Mouse (Mus musculus) layer of hippocampus, adult 6 months (tissue): ENCODE results near the gene Sec23ip. TPM values are rescaled to one million over a fixed set of nuclear protein-coding genes. Genes with fewer than 3 reads are reported as not detected.

Experiments used
- long read RNA-seq, 2 experiments: library from polyadenylated mRNA; unstranded; transcript quantifications; one replicate each; pipeline ENCODE4 v2.0.0; 2019 to 2020
- microRNA-seq: library from miRNA; unstranded; fragments of <30 nt; microRNA quantifications from one replicate; pipeline ENCODE4 v1.2.0, GENCODE M21; 2020
- polyA plus RNA-seq: library from polyadenylated mRNA; unstranded; fragments of <200 nt; fragmentation: Nextera tagmentation; gene quantifications from 2 replicates; pipeline ENCODE4 v1.2.3, GENCODE M21; 2021

Gene Sec23ip
- polyA plus RNA-seq = 14.9 and 18.7 TPM in 2 replicates
- long read RNA-seq, experiment 1, full-length matches to known transcripts = 22 of 54 reads
- long read RNA-seq, experiment 1, partial matches to known transcripts = 24 of 54 reads
- long read RNA-seq, experiment 1, other reads (novel, unspliced or antisense) = 8 of 54 reads
- long read RNA-seq, experiment 2, full-length matches to known transcripts = 92 of 131 reads
- long read RNA-seq, experiment 2, partial matches to known transcripts = 15 of 131 reads
- long read RNA-seq, experiment 2, other reads (novel, unspliced or antisense) = 24 of 131 reads

GRCm38 (mm10) chr7:128744684-128745485 is at the start of gene Sec23ip:
Gene Sec23ip, plus strand, starts transcription at chr7:128744943.

DNA sequence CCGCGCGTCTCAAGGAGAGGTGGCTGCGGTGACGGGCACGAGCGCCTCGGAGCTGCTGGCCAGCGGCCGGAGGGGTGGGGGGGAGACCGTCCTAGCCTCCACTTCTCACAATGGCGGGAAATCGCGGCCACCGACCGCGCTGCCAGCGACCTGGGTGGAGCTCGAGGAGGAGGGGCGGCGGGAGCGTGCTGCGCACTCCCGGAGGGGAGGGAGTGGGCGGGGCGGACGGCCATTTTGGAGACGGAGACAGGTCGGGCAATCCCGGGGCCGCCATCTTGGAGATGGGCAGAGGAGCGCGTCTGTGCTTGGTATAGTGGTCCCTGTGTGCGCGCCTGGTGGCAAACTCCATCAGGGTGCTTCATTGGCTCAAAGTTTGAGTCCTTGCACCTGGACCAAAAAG is 4.4 kb upstream of the Sec23ip start, which contains the start of gene Mcmbp:
Gene Mcmbp, minus strand, starts transcription at position 162 of the 400 bp plus-strand sequence.

Small RNA genes lying within 50 kb of the gene (microRNA-seq; reads per million reads assigned to microRNA genes)
- gene Gm25778 = not detected

Other genes with a start within 250 kb of the Sec23ip start
- gene Bag3, start 221.3 kb upstream of the Sec23ip start, polyA plus RNA-seq = 4.7 and 5.3 TPM in 2 replicates
- gene Inpp5f, start 133.6 kb upstream of the Sec23ip start, polyA plus RNA-seq = 40.3 and 73.8 TPM in 2 replicates
- gene Mcmbp, start 4.4 kb upstream of the Sec23ip start, polyA plus RNA-seq = 16.0 and 24.5 TPM in 2 replicates